Mouse (Mus musculus): ENCODE results near the gene Nox3. TPM values are rescaled to one million over a fixed set of nuclear protein-coding genes. Genes with fewer than 3 reads are reported as not detected.

Nox3 gene
- total RNA-seq, 2 experiments from 2014 or later: not detected

- no peak for ATAC-seq (replicated peaks; ENCODE audit: low FRiP score, poor library complexity, severe bottlenecking)
These were observed 84.9 kb downstream of the Nox3 start for GRCm38 (mm10) chr17:3610928-3611780.

GRCm38 (mm10) chr17:3610307-3610754 lies 85.7 kb downstream of the Nox3 start:
- no peak for ATAC-seq (replicated peaks; ENCODE audit: low FRiP score, poor library complexity, severe bottlenecking)

- no peak for ATAC-seq (replicated peaks; ENCODE audit: low FRiP score, poor library complexity, severe bottlenecking)
These were observed 92.9 kb downstream of the Nox3 start for GRCm38 (mm10) chr17:3602954-3603672.

- ATAC-seq (replicated peaks; ENCODE audit: low FRiP score, poor library complexity, severe bottlenecking): no peak
These were observed 97.7 kb downstream of the Nox3 start for GRCm38 (mm10) chr17:3598393-3598792.

GRCm38 (mm10) chr17:3597866-3598265 lies 98.2 kb downstream of the Nox3 start:
- no peak for ATAC-seq (replicated peaks; ENCODE audit: low FRiP score, poor library complexity, severe bottlenecking)

- ATAC-seq (replicated peaks; ENCODE audit: low FRiP score, poor library complexity, severe bottlenecking): no peak
These were observed 98.9 kb downstream of the Nox3 start for GRCm38 (mm10) chr17:3597130-3597529.

Other genes starting within 250 kb of the Nox3 start
- gene Cldn20, start 163.7 kb downstream of the Nox3 start, total RNA-seq (2015; ENCODE audit: low replicate concordance): not detected in 2 replicates
- not detected in 2 replicates for gene Cldn20, start 163.7 kb downstream of the Nox3 start, total RNA-seq (2017; ENCODE audit: low replicate concordance)
- gene Tfb1m, start 138.5 kb downstream of the Nox3 start, total RNA-seq (2015; ENCODE audit: low replicate concordance): 16.2 and 18.4 TPM in 2 replicates
- gene Tfb1m, start 138.5 kb downstream of the Nox3 start, total RNA-seq (2017; ENCODE audit: low replicate concordance): 7.6 and 17.2 TPM in 2 replicates